Mouse (Mus musculus) layer of hippocampus, adult 9-11 months (tissue): ENCODE data around the gene Gm20532.

Source experiments
- DNase-seq: peaks from one replicate; pipeline ENCODE4 v3.0.0; 2022

Gene Gm20532

DNA sequence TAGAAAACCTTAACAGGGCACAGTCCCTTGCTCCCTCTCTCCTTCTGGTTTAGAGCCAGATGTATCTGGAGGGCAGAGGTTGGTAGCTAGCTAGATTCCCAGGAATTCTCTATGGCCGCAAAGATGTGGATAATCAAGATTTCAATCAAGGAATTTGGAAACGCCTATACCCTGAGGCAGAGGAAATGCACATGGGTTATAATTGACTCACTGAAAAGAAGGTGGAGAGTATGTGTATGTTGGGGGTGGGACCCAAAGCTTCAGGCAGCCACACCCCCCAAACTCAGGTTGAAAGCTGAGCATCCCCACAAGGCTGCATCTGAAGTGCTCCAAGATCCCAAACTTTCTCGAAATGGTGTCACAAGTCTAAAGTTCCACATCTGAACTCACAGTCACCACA is 12.0 kb downstream of the Gm20532 start:
- no peak for DNase-seq

DNA sequence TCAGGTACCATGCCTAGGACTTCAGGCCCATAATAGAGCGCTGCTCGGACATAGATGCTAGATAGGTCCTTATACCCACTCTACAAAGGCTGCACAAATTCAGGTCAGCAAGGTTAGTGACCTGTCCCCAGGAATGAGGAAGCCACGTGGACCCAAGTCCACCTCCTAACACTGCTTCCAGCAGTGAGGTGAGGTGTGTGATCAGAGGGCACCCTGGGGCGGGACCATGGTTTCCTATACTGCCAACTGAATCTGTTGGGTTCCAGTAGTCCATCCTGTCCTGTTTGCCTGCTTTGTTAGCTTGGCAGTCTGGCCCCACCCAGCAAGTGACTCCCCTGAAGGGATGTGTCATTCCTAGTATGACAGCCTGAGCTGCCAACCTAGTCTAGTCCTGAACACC is 13.5 kb downstream of the Gm20532 start:
- DNase-seq, result no peak

GRCm38 (mm10) chr2:26600664-26601063 is 14.2 kb downstream of the Gm20532 start:
- no peak for DNase-seq

- DNase-seq, result no peak
Measured at GRCm38 (mm10) chr2:26601595-26601994, 15.2 kb downstream of the Gm20532 start.

- no peak for DNase-seq
Measured at GRCm38 (mm10) chr2:26602631-26603030, 16.2 kb downstream of the Gm20532 start.

DNA sequence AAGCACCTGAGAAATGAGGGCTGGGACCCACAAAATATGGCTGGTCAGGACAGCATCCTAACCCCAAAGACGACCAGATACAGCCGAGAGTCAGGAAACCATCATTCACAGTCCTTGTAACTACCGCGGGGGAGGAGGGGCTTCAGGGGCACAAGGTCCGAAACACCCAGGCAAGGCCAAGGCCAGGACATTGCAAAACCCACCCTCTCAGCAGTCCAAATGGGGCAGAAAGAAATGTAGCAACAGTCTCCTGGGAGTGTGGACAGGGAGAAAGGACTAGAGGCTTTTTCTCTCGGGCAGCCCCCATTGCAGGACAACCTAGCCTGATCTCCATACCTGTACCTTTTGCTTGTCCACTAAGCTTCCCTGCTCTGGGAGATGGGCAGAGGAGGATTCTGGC is 16.7 kb downstream of the Gm20532 start:
- no peak for DNase-seq

DNA sequence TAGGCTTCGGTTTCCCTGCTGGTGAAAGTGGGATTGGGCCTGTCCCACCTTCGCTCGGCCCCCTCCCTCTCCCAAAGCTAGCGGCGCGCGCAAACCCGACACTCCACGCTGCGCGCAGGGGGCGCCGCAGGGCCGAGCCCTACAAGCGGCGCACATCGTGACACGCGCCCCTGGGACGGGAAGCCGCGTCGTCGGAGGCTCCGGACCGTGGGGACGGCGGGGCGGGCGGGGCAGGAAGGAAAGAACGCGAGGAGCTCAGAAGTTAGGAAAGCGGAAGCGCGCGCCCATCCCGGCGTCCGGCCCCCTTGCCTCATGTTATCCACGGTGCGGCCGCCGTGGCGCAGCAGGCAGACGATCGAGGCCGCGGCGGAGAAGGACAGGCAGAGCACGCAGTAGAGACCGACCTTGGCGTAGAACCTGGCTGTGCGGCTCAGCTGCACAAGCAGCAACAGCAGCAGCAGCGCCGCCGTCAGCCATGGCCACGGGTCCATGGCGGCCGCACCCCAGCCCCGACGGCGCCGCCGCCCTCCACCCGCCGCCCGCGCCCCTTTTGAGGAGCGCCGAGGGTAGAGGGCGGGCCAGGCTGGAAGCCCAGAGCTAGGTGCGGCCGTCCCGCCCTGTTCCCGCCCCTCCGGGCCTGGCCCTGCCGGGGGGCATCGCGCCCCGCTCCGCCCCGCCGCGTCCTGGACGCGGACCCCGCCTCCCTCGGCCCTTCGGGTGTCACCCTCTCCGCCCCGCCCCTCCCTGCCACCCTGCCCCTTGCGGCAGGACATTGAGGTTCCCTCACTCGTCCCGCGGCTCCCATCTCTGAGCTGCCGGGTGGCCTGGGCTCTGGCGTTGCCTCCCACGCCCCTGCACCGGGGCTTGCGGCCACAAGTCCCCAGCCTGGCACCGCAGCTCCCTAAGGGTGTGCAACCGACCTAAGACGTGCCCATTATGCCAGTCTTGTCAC is 17.6 kb downstream of the Gm20532 start, which contains the start of gene Agpat2:
TSS of gene Agpat2 (minus strand) at position 698 of the 952 bp plus-strand sequence.
- DNase-seq, result peak; percentile 33

- no peak for DNase-seq
Measured at GRCm38 (mm10) chr2:26605331-26605730, 18.9 kb downstream of the Gm20532 start.

DNA sequence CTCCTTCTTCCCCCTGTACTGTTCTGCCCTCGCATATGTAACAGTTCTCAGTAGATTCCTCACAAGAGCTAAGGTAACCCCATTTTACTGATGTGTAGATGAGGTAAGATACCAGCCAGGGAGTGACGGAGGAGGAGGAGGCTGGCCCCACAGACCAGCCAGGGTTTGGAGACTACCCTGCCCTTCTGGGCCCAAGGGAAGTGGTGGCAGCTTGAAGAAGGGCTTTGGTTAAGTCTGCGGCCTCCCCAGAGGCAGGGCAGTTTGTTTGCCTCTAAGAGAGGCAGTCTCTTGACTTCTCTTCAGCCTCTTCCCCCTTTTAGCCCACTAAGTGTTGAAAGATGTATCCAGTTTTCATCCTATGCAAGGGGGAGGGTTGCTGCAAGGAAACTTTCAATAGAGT is 20.1 kb downstream of the Gm20532 start:
- no peak for DNase-seq

- no peak for DNase-seq
Measured at GRCm38 (mm10) chr2:26607056-26607910, 20.8 kb downstream of the Gm20532 start.

- DNase-seq, result no peak
Measured at GRCm38 (mm10) chr2:26608781-26609180, 22.3 kb downstream of the Gm20532 start.

GRCm38 (mm10) chr2:26609261-26609661 is 22.8 kb downstream of the Gm20532 start:
- DNase-seq, result no peak

GRCm38 (mm10) chr2:26610526-26610925 is 24.1 kb downstream of the Gm20532 start:
- DNase-seq, result no peak

GRCm38 (mm10) chr2:26611054-26611453 is 24.6 kb downstream of the Gm20532 start:
- DNase-seq, result no peak

DNA sequence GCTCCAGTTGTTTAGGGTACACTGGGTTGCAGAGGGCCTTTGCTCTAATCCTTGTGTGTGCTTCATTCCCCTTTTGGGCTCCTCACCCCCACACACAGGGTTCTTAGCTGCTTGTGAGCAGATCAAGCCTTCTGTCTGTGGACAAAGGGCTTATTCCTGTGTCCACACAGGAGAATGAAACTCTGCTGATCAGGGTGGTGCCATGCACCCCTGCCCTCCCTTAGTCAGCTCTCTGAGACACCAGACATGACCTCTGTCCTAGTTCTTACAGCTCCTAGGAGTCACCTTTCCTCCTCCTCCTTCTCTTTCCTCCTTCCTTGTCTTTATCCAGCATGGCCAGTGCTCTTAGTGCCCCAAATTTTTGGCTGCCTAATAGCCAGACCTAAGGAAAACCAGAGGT is 25.5 kb downstream of the Gm20532 start:
- DNase-seq, result no peak

GRCm38 (mm10) chr2:26614903-26615302 is 28.5 kb downstream of the Gm20532 start:
- no peak for DNase-seq

DNA sequence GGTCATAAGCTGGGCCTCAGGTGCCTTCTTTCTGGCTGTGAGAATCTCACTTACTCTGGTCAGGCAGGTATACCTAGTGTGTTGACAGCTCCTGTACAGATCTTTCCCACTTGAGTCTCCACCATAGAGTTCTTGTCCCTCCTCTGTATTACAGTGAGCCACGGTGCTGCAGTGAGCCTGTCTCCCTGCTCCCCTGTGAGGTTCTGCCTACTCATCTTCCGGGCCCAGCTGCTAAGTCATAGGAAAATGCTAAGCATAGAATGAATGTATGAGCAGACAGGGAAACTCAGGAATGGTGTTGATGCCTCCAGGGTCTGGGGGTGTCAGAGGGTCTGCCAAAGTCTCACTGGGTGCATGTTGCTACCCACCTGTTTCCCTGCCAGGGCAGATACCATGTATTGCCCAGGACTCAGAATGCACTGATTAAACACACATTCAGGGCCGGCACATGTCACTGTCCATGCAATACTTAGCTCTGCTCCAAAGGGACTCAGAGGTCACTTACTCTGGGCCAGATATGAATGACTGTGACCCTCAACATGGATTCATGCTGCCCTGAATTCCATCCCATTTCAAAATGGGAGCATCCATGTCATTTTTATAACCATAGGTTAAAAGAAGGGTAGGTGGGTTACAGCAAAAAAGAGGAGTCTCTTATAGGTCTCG is 29.2 kb downstream of the Gm20532 start:
- DNase-seq, result no peak

DNA sequence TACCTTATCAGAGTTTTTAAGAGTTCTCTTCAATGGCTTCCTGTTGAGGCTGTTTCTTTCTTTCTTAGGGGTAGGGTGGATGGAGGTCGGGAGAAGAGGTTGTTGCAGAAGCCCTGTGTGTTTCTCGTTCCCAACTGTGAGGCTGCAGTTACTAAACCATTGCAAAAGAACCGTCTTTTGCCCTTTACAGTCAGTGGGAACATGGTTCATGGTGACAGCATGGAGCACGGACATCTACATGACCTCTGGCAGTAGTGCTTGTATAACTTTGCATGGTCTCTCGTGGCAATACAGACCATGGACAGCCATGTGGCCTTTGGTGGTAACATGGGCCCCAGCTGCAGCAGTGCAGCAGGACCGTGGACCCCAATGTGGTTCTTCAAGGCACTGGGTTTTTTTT is 30.9 kb downstream of the Gm20532 start:
- DNase-seq, result no peak

GRCm38 (mm10) chr2:26617928-26618327 is 31.5 kb downstream of the Gm20532 start:
- DNase-seq, result no peak

DNA sequence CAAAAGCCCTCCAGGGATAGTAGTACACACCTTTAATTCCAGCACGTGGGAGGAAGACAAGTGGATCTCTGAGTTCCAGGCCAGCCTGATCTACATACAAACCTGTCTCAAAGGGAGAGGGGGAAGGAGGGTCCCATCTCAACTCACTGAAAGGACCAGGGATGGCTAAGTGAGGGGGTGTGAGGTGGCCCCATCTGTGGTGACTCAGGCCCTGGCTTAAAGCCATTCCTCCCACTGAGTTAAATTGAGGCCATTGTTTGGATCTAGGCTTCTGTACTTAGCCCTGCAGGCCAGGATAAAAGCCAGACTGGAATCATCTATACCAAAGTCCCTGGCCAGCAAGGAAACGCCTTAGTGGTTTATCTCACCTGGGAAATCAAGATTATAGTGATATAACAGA is 34.8 kb downstream of the Gm20532 start:
- DNase-seq, result no peak

- no peak for DNase-seq
Measured at GRCm38 (mm10) chr2:26622984-26623383, 36.5 kb downstream of the Gm20532 start.

DNA sequence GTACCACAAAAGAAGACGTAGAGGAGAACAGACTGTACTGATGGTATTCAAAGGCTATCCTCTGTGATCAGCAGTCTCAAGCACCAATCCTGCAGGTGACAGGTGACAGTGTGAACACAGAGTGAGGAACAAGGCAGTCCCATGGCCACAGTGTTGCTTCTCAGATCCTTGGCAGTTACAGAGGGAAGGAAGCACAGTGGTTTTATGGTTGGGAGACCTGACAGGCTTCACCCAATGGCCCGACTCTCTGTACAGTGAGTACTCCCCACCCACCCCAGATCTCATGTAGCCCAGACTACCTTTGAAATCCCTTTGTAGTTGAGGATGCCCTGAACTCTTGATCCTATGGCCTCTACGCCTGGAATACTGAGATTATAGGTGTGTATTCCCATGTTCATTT is 39.0 kb downstream of the Gm20532 start:
- DNase-seq, result no peak

DNA sequence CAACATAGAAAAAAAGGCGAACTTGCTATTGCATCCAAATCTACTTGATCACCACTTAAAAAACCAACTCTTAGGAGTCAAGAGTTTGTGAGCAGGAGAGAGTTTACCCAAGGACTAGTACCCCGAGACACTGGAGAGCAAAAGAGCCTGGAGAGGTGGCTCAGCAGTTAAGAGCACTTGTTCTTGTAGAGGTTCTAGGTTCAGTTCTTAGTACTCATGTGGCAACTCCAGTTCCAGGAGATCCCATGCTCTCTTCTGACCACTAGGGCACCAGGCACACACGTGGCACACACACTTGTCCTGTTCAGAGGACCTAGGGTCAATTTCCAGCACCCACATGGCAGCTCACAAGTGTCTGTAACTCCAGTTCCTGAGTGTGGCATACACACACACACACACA is 39.6 kb downstream of the Gm20532 start:
- no peak for DNase-seq
